Mouse (Mus musculus) left cerebral cortex, adult 8-10 months (tissue): ENCODE measurements around the gene Cnksr3. TPM values are rescaled to one million over a fixed set of nuclear protein-coding genes. Genes with fewer than 3 reads are reported as not detected.

Experiments used
- DNase-seq, 2 experiments: peaks; one replicate each; pipeline ENCODE4 v3.0.0; 2022; ENCODE audit warnings: low spot score in 2 of 2
- total RNA-seq, 4 experiments: library from RNA; stranded (reverse); gene quantifications; 2 replicates each; pipeline ENCODE4 v1.2.4; 2022

Gene Cnksr3
- total RNA-seq, 4 experiments from 2014 or later = 4.1 to 5.2 (median 4.6) TPM

DNA sequence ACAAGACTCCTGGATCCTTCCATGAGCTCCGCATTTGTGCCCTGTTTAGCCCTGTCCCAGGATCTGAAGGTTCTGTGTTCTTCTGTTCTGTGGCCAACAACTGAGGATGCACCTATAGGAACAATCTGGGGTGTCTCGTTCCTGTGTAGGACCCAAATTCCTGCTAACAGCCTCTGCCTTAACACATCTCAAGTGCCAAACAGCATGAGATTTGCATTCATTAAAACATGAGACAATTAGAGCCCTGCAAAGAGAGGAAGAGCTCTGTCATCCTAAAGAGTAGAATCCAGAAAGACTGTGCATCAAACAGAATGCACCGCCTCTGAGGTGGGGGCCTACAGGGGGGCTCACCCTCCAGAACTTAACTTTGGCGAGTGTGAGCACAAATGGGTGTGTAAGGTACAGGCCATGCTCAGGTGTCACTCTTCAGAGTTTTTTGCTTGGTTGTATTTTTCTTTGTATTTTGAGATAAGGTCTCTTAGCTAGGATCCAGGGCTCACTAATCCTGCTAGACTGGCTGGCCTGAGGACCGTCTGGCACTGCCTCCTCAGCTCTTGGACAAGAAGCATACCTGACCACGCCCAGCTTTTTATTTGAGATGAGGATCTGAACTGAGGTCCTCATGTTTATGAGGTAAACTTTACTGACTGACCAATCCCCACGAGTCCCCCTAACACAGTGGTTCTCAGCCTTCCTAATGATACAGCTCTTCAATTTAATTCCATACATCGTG, 15.2 kb downstream of the Cnksr3 start:
- DNase-seq = no peak

DNA sequence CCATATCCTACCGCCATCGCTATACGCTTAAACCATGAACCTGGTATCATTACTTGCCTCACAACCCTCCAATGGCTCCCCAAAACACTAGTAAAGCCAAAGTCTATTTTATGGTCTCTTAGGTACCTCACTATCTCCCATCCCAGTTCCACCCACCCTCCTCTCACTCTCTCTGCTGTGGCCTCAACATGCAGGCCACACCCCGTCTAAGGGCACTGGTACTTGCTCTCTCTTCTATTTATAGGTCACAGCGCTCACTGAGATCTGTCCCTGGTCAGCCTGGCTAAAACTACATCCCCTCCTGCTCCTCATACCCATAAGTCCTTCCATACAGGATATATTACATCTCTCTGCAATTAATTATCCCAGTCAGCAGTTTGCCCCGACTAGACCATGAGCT, 16.1 kb downstream of the Cnksr3 start:
- DNase-seq = no peak

DNA sequence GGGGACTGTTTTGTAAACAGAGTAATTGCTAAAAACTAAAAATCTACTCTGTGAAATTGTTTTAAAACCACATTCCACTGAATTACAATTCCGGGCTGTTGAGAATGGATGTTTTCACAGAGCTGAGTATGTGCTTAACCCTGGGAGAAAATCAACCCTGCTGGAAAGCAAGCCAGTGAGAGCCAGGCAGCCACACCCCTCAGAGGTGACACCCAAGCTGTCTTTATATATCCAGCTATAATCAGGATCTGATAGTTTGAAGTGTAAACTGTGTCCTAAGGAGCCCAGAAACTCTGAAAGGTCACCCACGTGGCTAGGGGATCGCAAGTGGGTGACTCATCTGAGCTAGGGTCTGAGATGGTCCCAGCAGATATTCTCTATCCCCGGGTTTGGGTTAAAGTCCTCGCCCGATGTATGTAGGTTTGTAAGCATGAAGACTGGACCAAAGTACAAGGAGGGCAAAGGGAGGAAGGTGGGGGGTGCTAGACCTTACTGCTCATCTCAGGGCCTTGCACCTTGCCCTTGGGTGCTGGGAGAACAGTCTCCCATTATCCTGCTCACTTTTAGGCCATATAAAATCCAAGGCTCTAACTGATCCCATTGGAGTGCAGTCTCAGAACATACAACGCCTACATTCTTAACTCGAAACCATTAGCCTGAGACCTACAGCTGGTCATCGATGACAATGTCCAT, 20.2 kb downstream of the Cnksr3 start:
- DNase-seq = no peak

DNA sequence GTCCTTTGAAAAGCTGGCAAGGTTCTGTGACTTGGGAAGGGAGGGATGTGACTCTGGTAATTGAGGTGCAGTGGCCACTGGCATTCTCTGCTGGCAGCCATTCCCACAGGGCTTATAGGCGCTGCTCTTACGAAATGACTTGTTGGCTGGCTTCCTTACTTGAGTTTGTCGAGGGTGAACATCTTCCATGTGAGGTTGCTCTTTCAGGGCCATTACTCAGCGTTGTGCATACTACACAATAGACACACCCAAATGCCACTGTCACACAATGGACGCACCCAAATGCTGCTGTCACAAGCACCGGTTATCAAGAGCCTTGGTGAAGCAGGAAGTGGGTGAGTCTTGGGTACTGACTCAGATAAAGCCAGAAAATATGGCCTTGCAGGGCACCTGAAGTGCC, 22.8 kb downstream of the Cnksr3 start:
- no peak for DNase-seq

DNA sequence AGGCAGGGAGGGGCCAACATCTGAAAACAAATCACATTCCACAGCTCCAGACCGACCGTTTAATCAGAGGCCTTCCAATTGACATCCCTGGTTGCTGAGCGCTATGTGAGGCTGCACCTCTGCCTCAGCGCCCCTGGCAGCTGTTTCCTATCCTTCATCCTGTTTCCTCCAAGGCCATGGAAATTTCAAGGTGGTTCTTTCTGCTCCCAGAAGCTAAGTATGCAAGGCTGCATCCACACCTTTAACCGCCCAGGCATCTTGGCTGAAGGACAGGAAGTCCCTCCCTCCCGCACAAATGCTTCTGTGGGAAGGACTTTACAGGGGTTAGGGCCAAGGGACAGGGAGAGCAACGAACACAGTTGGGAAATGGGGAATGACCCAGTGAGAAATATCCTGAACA, 24.2 kb downstream of the Cnksr3 start:
- DNase-seq = no peak

DNA sequence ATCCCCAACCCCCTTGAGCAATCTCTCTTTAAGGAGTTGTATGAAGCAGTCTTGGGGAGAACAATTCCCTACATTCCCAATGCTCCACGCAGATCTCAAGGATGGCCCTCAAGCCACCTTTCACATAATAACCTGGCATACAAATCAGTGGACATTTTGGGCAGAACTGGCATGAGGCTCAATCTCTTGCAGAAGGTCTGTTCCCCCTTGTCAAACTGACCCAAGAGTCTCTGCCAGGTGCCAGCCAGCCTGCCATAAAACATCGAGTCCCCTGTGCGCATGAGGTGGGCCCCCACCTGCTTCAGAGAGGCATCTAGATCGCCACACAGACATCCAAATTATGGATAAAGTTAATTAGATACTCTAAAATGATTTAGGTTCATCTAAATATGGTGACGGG, 25.0 kb downstream of the Cnksr3 start:
- DNase-seq = no peak

DNA sequence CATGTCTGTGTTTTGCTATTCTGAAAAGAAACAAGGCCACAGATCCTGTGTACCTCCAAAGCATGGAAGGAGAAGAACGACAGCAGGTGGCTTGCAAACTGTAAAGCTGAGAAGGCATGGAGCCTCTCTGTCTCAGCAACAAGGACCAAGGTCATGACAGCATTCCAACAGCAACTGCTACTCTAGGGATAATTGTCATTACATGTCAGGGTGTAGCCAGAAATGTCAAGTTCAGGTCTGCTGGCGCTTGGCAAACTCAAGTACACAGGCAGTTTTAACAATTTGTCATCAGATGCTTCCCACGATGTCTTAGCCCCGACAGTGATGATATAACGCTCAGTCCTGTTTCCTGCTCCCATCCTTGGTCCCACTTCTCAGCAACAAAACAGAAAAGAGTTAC, 26.0 kb downstream of the Cnksr3 start:
- no peak for DNase-seq

DNA sequence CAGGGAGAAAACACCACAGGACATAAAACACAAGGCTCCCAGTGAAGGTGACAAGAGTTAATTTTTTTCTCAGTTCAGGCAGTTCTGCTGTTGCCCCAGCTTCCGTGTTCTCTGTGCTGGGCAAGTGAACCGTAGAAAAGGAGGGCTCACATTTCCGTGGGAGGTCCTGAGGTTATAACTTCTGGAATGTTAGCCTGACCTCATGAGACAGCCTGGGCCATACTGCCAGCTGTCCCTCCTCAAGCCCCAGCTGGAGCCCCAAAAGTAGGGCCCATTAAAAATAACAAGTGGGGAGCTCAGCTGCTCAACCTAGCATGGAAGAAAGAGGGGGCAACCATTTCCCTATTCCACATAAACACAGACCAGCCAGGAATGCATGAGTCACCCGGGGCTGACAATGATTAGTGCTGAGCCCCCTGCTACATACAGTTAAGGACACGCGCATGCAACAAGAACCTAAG, 28.8 kb downstream of the Cnksr3 start:
- DNase-seq = no peak

DNA sequence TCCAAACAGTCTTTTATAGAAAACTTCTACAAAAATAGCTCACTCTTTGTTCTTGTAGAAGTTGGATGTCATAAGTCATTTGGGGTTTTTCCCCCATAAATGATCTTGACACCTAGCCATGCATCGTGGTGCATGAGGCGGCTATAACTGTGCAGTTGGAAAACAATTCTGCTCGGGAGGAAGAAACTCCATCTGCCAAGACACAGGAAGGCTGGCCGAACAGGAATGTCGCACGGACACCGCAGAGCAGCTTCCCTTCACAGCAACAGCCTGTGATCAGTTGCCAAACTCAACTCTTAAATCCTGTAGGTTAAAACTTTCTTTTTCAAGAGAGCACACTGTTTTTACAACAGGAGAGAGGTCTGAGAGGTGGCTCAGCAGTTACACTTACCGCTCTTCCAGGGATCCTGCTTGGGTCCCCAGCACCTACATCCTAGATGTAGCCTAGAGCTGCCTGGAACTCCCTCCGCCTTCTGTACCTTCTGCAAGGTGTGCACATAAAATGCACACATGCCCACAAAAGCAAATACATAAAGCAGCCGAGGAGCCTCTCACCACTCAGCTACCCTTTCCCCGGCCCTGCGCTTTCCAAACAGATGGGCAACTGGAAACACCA, 29.4 kb downstream of the Cnksr3 start:
- DNase-seq = no peak

DNA sequence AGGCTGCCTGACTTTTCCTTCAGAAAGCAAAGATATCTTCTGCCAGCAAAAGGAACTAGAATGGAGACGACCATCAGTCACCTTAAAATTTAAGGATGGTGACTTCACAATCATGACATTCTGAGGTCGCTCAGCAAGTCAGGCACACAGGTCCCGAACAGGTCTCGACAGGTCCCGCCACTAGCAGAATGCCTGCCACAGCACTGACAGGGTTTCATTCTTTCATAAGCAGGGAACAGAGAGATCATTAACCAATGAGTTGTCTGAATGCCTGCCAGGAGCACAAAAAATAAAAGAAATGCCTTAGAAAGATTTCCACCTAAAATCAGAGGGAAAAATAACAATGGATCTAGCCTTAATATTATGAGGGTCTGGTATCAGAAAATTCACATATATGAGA, 31.7 kb downstream of the Cnksr3 start:
- DNase-seq = no peak

DNA sequence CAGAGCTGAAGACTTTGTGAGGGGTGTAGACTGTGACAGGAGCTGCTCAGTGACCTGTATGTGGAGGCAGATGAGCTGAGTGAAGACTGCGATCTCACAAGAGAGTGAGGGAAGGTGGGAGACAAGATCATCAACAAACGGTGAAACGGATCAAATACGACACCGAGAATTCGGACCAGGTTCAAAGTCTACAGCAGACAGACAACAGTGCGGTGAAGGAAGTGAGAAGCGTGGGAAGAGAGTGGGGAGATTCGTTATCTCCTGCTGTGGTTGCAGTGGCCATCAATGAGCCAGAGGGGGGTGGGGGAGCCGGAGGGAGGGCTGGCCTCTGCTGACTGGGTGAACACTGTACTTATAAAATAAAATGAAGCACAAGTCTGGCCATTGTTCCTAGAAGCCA, 33.5 kb downstream of the Cnksr3 start:
- no peak for DNase-seq

DNA sequence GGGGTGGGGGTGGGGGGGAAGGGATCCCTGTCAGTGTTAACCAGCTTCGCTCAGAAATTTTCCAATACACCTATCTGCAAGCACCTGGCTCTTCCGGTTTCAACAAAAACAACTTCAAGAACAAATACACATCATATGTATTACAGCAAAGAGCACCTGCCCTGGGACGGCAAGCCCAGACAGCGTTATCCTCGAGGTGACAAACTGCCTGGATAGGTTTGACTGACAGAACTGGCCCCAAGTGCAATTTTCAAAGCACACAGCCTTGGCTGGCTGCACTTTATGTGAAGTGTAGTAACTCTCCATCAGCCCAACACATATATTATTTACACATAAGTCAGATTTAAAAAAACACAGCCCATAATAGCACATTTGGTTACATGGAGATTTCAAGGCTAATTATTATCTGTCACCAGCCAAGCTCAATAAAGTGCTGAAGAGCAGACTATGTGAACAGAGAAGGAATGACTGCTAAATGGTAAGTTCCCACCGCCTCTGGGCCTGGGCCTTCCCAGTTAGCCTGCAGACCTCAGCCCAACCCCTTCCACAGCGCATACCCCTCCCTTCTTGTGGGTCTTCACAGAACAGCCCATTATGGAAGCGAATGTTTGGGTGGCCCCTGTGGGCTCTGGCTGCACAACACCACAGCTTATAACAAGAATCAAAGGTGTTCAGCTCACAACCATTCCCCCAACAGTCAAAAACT, 35.7 kb downstream of the Cnksr3 start:
- DNase-seq = no peak

DNA sequence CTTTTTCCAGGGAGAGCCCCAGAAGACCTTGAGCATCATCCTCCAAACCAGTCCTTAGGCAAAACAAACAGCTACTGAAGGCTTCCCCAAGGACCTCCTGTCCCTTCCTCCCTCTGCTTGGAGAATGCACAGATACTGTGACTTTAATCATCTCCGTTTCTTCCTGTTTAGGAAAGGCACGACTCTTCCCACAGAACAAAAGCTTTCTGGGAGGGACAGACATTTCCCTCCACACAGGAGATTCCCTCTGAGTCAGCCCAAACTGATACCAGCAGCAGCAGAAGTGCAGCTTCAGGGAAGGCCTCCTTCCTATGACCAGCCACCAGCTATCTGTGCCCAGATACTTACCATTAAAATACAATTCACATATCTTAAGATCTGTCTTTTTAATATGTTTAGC, 37.6 kb downstream of the Cnksr3 start:
- no peak for DNase-seq

DNA sequence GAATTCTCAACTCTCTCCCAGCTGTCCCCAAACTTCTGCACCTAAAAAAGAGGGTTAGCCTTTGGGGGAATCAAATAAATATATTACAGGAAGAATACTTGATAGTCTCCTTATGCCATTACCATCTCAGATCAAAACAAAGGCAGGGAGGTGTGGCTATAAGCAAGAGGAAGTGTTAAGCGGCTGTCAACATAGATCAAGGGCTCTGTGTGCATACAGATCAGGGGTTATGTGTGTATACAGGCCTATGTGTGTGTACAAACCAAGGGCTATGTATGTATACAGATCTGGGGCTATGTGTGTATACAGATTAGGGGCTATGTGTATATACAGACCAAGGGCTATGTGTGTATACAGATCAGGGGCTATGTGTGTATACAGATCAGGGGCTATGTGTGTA, 38.9 kb downstream of the Cnksr3 start:
- no peak for DNase-seq

DNA sequence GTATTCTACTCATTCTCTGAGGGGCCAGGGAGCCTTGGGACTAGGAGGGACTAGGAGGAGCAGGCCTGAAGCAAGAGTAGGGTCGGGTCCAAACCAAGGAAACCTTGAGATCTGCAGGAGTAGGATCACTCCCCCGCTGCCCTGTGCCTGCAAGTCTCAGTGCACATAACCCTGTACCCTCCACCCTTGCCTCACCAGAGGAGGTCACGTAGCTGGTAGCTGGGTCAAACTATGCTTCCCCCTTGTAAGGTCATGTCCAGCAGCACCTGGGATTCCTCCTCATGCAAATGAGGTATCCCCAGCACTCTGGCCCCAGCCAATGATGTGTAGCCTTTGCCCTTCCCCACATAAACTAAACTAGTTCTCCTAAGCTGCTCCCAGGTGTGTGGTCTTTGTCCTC, 41.6 kb downstream of the Cnksr3 start:
- DNase-seq = no peak

DNA sequence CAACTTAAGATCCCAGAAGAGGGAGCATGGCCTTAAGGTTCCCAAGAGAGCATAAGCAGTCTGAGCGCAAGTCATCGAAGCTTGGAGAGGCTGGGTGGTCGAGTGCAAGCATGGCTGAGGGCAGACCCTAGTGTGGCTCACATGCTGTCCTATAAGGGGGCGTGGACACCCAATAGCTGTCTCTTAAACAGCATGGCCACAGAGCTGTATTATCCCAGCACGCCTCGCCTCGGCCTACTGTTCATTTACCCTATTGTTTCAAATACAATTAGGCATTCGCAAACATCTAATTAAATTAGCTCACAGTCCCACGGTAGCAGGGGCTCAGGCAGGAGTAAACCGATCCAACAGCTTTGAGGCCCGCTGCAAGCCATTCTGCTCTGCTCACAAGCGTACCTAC, 49.0 kb downstream of the Cnksr3 start:
- no peak for DNase-seq

DNA sequence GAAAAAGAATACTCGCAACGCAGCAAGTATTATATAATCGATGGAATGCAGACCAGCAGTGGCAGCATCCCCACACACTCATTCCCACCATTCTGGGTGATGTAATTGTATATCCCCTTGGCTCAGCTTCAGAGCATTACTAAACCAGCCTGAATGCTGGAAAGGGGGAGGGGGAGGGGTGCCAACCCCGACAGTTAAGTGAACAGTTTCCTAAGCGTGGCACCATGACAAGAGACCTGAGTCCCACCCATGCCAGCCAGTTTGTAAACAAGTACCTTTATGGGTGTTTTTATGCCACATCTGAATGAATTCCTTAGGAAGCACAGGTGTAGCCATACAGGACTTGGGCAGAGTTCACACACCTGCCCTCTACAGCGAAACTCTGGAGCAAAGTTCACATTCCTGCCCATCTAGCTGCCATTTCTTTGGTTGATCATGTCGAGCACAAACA, 53.0 kb downstream of the Cnksr3 start:
- DNase-seq = peak; percentile 8 to 32

DNA sequence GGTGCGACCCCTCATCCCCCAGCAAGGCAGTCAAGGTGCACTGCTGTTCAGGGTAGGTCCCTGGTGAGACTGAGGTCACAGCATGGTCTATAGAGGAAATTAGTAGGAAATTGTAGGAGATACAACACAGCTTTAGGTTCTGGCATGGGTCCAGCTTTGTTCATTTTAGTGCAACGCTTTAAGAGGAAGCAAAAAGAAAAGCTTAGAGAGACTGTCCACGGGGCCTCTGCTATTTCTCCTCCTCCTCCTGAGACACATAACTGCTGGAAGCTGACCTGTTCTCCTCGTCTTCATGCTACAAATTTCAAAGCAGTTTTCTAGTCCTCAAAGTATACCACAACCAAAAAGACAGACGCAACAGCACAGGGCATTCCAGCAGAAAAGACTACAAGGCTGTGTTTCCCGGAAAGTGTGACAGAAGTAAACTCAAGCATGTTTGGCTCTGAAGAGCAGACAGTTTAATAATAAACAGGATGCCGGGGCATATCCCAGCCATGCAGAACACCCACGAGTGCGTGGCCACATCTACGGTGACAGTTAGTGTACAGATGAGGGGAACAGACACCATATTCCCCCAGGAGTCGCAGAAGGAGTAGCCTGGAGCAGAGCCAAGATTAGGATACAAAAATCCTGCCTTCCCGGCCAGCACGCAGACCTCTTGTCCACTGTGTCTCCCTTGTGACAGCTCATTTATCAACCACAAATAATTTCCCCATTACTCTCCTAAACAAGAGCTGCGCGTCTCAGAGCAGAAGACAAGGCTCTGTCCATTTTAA, 53.6 kb downstream of the Cnksr3 start:
- DNase-seq = peak; percentile 10 to 18

DNA sequence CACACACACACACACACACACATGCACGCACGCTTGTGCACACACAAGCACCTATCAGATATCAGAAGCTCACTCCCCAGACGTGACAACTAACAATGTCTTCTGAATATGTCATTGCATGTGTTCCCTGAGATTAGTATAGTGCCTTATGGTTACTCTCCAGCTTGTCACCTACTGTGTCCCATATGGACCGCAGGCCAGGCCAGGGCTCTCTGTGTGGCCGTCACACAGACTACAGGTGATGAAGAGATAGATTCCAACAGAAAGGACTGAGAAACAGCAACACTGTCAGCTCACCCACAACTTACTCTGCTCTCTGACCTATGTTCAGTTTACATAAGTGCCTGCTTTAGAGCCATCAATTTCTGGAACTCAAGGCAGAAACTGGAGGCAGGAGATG, 57.2 kb downstream of the Cnksr3 start:
- DNase-seq = no peak

DNA sequence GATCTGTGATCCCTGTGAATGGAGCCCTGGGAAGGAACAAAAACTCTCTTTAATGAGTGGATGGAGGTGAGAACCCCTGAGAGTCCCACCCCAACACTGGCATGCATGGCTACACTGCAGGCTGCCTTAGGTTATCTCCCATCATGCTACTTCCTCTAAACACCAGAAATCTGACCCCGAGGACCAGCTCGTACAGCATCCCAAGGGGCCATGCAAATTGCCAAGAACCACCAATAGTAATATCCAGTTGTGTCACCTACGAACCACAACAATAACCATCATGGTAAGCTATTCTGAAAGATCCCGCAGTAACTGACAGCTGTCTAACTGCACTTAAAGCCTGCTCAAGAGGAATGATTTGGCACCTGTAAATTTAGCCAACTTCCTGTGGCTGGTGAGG, 59.1 kb downstream of the Cnksr3 start:
- no peak for DNase-seq
